In the genomic region with DNA sequence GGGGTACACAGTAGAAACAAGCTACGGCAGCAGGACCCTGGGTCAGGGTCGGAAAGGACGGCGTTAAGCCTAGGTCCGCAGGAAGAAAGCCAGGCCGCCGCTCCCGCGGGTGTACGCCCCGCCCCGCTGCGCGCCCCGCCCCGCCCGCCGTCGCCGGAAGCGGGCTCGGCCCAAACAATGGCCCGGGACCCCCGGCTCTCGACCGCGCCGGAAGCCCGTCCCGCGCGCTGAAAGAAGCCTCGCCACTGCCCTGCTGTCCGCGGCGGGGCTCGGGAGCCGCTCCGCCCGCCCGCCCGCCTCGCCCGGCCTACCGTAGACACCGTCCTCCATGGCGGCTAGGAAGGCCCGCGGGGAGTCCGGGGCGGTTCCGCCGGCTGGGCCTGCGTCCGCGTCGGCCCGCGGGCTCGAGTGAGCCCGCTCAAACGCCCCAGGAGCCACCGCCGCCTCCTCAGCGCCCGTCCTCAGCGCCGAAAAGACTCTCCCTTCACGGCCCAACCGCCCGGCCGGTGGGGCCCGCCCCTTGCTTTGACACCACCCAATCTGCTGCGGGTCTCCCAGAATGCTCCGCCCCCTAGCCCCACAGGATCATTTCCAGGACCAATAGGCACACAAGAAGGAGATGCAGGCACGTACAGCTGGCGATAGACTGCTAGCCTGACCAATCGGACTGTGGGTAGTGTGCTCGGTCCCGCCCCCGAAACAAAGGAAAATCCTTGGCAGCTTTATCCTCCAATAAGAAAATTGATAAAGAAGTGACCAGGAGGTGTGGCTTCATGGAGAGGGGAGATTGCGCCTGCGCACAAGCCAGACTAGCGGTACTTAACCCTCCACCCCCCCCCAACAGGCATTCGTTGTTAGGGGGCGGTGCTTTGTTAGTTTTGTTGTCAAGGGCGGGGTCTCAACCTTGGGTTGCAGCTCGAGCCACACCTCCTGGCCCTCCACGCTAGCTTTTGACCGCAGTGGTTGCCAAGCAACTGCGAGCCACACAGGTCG, we compare ENCODE assay signal across 8 mouse cellular contexts. TPM values are rescaled to one million over a fixed set of nuclear protein-coding genes. Genes with fewer than 3 reads are reported as not detected.
DNase-seq lines count a peak whose midpoint lies in the region; ATAC-seq and TF ChIP-seq lines count a peak whose summit lies in the region.

Gene Cyth2, minus strand, starts transcription at position 795 of the 993 bp plus-strand sequence.

- H3K9me3 ChIP-seq in embryonic facial prominence, embryonic 14.5 days (ENCODE audit: control insufficient read depth, low read length): no peaks in the 10 kb centered on the region
- H3K9me3 ChIP-seq in limb, embryonic 13.5 days: no peaks in the 10 kb centered on the region
- H3K9me3 ChIP-seq in midbrain, embryonic 16.5 days (replicated peaks; ENCODE audit: control insufficient read depth, low read length, poor library complexity, severe bottlenecking): no peaks in the 10 kb centered on the region

- TF ChIP-seq POLR2A in heart, adult 2 months (IDR thresholded peaks at IDR 0.05; ENCODE audit: insufficient read depth, low read depth, low read length): peak; percentile 83

- no peaks in the 10 kb centered on the region for H3K27me3 ChIP-seq in embryonic facial prominence, embryonic 14.5 days (replicated peaks; ENCODE audit: control insufficient read depth, insufficient read depth, low read length)
- no peaks in the 10 kb centered on the region for H3K27me3 ChIP-seq in heart, adult 2 months (ENCODE audit: control insufficient read depth, insufficient read depth, low read length)
- H3K27me3 ChIP-seq in limb, embryonic 13.5 days: peaks cover 9% of the 10 kb centered on the region
- no peaks in the 10 kb centered on the region for H3K27me3 ChIP-seq in midbrain, embryonic 16.5 days (ENCODE audit: control insufficient read depth, insufficient read depth, low read depth, low read length)

- DNase-seq in 3T3-L1 (ENCODE audit: low read depth, low spot score): peak; percentile 99
- DNase-seq in adrenal gland, postnatal 4 days (ENCODE audit: low spot score in 2 of 2): peak; percentile 87 to 98
- DNase-seq in embryonic facial prominence, embryonic 14.5 days (ENCODE audit: low spot score): peak; percentile 100
- DNase-seq in heart, adult 2 months: peak; percentile 96 to 99
- peak; percentile 100 for DNase-seq in kidney, adult 8-10 months
- peak; percentile 95 to 99 for DNase-seq in spleen, postnatal 10 days (ENCODE audit: low spot score in 2 of 2)

- WGBS in embryonic facial prominence, embryonic 14.5 days: 0% methylated on average over 28 of the region's 92 CpGs
- under 1% methylated on average over 89 of the region's 92 CpGs for WGBS in heart, adult 2 months
- under 1% methylated on average over 81 of the region's 92 CpGs for WGBS in limb, embryonic 13.5 days
- under 1% methylated on average over 70 of the region's 92 CpGs for WGBS in midbrain, embryonic 16.5 days

- H3K36me3 ChIP-seq in embryonic facial prominence, embryonic 14.5 days (ENCODE audit: control insufficient read depth, insufficient read depth, low read length): peaks cover 38% of the 10 kb centered on the region
- H3K36me3 ChIP-seq in heart, adult 2 months (ENCODE audit: control insufficient read depth, insufficient read depth, low read length): peaks cover 4% of the 10 kb centered on the region
- peaks cover 39% of the 10 kb centered on the region for H3K36me3 ChIP-seq in limb, embryonic 13.5 days
- H3K36me3 ChIP-seq in midbrain, embryonic 16.5 days (ENCODE audit: control insufficient read depth, insufficient read depth, low read length): peaks cover 29% of the 10 kb centered on the region

- intact Hi-C loops in heart, adult 2 months (cut with DNase I): loop anchor here (10.0 kb wide), 1 partner anchor 1069 kb away; the partner anchor contains the start of gene Vrk3

- H3K4me1 ChIP-seq in embryonic facial prominence, embryonic 14.5 days (ENCODE audit: control insufficient read depth, insufficient read depth, low read length): peaks cover 13% of the 10 kb centered on the region
- H3K4me1 ChIP-seq in heart, adult 2 months (ENCODE audit: control insufficient read depth, insufficient read depth, low read length): peaks cover 6% of the 10 kb centered on the region
- peaks cover 26% of the 10 kb centered on the region for H3K4me1 ChIP-seq in limb, embryonic 13.5 days
- H3K4me1 ChIP-seq in midbrain, embryonic 16.5 days (ENCODE audit: control insufficient read depth, insufficient read depth, low read length): peaks cover 28% of the 10 kb centered on the region

- H3K4me3 ChIP-seq in embryonic facial prominence, embryonic 14.5 days (ENCODE audit: low read depth, low read length): peak within 1 kb of the TSS; percentile 96
- peak within 1 kb of the TSS; percentile 67 for H3K4me3 ChIP-seq in heart, adult 2 months
- peak within 1 kb of the TSS; percentile 92 for H3K4me3 ChIP-seq in limb, embryonic 13.5 days
- peak within 1 kb of the TSS; percentile 94 for H3K4me3 ChIP-seq in midbrain, embryonic 16.5 days (ENCODE audit: low read depth, low read length)

- no peaks in the 10 kb centered on the region for H3K79me2 ChIP-seq in heart, adult 2 months (replicated peaks; ENCODE audit: control insufficient read depth, insufficient read depth, low read length)

- no peak for TF ChIP-seq CTCF in heart, adult 2 months (IDR thresholded peaks at IDR 0.05)

- peak within 1 kb of the TSS; percentile 70 for H3K4me2 ChIP-seq in embryonic facial prominence, embryonic 14.5 days (ENCODE audit: low read depth, low read length)
- H3K4me2 ChIP-seq in limb, embryonic 13.5 days (replicated peaks): peak within 1 kb of the TSS; percentile 91
- H3K4me2 ChIP-seq in midbrain, embryonic 16.5 days (ENCODE audit: low read length): peak within 1 kb of the TSS; percentile 91

- ATAC-seq in embryonic facial prominence, embryonic 14.5 days (ENCODE audit: low read depth): peak; percentile 98
- ATAC-seq in limb, embryonic 13.5 days (ENCODE audit: low FRiP score, low read depth): peak; percentile 99
- peak; percentile 99 for ATAC-seq in midbrain, embryonic 16.5 days

- peak within 1 kb of the TSS; percentile 100 for H3K9ac ChIP-seq in embryonic facial prominence, embryonic 14.5 days (ENCODE audit: low read depth, low read length)
- peak within 1 kb of the TSS; percentile 92 for H3K9ac ChIP-seq in heart, adult 2 months (ENCODE audit: low read depth, low read length)
- peak within 1 kb of the TSS; percentile 99 for H3K9ac ChIP-seq in limb, embryonic 13.5 days
- peak within 1 kb of the TSS; percentile 100 for H3K9ac ChIP-seq in midbrain, embryonic 16.5 days (ENCODE audit: low read depth, low read length)

- peak within 1 kb of the TSS; percentile 100 for H3K27ac ChIP-seq in embryonic facial prominence, embryonic 14.5 days (replicated peaks; ENCODE audit: low read depth, low read length)
- peak within 1 kb of the TSS; percentile 97 for H3K27ac ChIP-seq in heart, adult 2 months
- peak within 1 kb of the TSS; percentile 100 for H3K27ac ChIP-seq in limb, embryonic 13.5 days
- peak within 1 kb of the TSS; percentile 100 for H3K27ac ChIP-seq in midbrain, embryonic 16.5 days (ENCODE audit: low read length)

- TF ChIP-seq EP300 in heart, adult 2 months (IDR thresholded peaks at IDR 0.05; ENCODE audit: insufficient read depth, low read depth, low read length): no peak

RNA-seq across cellular contexts. Expression of gene Cyth2, which starts in this region (rescaled TPM):
- total RNA-seq in adrenal gland, postnatal 4 days (2021): 100 to 1,000 TPM; 124 to 126 TPM
- polyA plus RNA-seq in embryonic facial prominence, embryonic 14.5 days (2014; fragmentation: Nextera tagmentation; extraction: Ambion mirVana): 96.4 and 106 TPM in 2 replicates
- 10 to 100 TPM; 59.1 to 61.9 TPM for total RNA-seq in heart, adult 2 months (2021)
- polyA plus RNA-seq in heart, adult 2 months (2012; rRNA removed): 27.3 and 33.0 TPM in 2 replicates
- polyA plus RNA-seq in limb, embryonic 13.5 days (2015; fragmentation: Nextera tagmentation; extraction: Ambion mirVana): 135 and 137 TPM in 2 replicates
- polyA plus RNA-seq in midbrain, embryonic 16.5 days (2015; fragmentation: Nextera tagmentation; extraction: Ambion mirVana): 275 and 307 TPM in 2 replicates

Comparison
In these comparisons a context has a peak if more than half of its experiments do, and no peak if none do; other contexts are left out.
1. Peak in every context shown above with its lines: DNase-seq, ATAC-seq, H3K4me3 ChIP-seq and H3K27ac ChIP-seq.